Mouse (Mus musculus) kidney, adult 11 months (tissue): ENCODE measurements around the gene Casc1.

Source experiments
- DNase-seq: peaks from one replicate; pipeline ENCODE4 v3.0.0; 2022

The Casc1 gene

DNA sequence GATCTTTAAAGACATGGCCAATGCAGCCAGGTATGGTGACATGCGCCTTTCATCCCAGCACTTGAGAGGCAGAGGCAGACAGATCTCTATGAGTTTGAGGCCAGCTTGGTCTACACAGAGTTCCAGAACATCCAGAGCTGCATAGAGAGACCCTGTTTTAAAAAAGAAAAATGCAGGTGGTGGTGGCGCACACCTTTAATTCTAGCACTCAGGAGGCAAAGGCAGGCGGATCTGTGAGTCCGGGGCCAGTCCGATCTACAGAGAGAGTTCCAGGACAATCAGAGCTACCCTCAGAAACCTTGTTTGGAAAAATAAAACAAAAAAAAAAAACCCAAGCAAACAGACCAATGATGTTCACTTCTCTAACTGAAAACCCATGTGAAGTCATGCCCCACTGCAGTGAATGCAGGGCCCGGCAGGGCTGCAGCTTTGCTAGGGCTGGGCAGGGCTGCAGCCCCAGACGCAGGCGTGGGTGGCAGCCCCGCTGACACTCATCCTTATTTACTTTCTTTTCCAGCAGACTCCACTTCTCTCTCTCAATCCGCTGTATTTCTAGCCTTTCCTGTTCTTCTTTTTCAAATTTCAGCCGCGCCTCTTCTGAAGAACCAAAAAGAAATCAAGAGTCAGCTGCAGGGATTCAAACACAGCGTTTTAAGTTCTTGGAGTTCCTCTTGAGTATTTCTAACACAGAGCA is 8.2 kb downstream of the Casc1 start:
- DNase-seq: no peak

DNA sequence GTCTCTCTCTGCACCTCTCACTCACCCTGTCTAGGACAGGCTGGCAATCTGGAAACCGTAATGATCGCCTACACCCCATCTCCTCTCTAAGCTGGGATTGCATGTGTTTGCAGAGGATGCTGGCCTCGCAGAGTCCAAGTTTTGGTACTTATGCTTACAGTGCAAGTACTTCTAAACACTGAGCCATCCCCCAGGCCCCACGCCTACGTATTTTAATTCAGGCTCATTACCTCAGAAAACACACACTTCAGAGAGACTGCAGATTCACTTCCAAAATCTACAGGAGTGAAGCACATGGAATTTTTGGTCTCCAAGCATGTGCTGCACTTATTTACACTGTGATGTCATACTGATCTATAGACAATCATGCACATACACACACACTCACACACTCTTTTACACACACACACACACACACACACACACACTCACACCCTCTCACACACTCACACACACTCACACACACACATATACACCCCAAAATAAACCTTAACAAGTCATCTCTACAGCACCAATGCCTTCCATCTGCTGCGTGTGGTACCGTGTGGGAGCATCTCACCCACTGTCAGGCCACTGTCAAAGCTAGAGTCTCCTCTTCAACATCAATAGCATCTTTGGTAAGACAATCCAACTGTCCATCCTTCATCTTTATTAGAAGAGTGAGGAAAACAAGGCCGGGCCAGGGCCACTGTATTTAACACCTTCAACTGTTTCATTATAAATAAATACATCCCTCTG is 12.7 kb downstream of the Casc1 start:
- DNase-seq: no peak

DNA sequence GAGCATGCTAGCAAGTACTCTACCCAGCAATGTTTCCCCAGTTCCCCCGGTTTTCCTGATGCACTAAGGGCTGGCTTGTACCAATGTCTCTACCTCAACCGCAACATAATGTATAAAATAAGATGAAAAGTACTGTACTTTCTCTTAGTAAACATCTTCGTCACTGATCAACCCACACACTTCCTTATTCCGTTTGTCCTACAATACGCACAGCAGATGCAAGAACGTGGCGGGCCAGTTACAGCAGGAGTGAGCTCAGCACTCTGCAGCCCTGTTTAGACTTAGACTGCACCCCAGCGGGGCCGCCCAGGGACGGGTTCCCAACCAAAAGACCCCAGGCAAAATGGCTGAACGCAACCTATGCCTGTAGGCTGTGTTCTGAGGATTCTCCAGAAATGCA is 17.4 kb downstream of the Casc1 start:
- no peak for DNase-seq

DNA sequence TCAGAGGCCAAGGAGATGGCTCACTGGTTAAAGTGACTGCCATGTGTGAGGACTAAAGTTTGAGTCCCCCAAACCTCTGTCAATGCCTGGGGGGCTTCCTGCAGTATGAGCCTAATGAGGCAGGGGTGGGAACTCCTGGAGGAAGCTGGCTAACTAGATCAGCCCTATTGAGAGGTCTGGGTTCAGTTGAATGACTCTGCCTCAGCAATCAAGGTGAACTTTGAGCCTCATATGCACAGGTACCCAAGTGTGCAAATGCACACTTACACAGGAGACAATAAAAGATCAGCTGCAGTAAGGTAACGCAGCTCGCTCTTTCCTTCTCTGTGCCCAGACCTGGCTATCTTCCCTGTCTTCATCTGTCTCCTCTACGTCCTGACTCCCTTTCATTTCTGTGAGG is 17.8 kb downstream of the Casc1 start:
- no peak for DNase-seq

DNA sequence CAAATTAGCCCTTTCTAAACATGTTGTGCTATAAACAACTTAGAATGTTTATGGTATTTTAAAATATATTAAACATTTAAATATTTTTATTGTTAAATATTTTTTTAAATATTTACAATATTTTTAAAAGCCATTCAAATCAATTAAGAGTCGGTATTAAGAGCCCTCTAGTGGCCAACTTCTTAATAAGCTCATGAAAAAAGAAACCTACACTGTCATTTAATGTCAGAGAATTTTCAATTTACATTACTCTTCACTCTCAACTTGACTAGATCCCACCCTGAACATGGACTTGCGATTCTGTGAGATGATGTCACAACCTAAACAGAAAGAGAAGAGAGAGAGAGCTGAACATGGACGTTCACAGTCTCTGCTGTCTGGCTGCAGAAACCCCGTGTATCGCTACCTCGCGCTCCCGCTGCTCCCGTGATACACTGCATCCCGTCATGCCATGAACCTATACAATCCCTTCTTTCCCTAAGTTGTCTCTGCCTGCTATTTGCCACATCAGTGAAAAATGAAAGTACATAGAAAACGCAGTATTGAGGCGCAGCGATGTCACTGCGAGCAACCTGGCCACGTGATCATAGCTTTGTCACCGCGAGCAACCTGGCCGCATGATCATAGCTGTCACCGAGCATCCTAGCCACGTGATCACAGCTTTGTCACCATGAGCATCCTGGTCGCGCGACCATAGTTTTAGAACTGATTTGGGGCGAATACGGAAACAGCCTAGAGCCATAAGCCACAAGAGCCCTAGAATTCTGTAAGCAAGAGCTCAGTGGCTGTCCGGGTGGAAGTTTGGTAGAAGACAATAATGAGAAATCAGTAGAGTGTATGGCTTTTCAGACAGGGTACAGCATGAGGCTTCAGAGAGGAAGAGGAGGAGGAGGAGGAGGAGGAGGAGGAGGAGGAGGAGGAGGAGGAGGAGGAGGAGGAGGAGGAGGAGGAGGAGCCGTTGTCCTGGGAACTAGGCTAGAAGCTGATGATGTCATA is 23.4 kb downstream of the Casc1 start:
- DNase-seq: no peak

DNA sequence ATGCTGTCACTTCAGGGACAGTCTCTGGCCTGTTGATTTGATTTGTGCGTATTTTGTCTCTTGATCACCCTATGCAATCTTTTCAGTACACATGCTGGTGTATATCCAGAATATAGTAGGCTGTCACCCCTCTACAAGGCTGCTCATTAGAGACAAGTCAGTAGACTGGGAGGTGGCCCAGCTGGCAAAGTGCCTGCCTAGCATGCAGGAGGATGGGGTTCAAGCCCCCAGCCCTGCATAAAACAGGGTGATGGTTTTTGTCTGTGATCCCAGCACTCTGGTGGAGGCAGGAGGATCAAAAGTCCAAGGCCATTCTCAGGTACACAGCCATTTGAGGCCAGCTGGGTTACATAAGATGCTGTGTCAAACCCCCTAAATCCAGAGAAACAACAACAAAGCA is 24.7 kb downstream of the Casc1 start:
- DNase-seq: no peak

DNA sequence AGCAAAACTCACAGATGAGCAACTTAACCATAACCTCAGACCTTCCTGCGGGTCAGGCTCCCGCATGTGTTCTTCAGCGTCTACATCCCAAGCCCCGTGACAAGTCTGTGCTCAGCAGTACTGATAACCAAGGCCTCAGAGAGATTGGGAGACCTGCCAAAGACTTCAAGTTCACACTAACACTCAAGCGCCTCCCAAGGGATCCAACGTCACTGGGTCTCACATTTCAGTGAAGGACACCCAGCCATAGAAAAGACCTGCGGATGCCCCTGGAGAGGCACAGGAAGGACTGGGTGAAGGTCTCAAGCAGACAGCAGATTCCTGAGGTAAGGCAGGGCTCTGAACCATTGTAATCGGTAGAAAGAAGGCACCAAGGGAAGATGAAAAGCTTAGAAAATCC is 28.8 kb downstream of the Casc1 start:
- DNase-seq: no peak

DNA sequence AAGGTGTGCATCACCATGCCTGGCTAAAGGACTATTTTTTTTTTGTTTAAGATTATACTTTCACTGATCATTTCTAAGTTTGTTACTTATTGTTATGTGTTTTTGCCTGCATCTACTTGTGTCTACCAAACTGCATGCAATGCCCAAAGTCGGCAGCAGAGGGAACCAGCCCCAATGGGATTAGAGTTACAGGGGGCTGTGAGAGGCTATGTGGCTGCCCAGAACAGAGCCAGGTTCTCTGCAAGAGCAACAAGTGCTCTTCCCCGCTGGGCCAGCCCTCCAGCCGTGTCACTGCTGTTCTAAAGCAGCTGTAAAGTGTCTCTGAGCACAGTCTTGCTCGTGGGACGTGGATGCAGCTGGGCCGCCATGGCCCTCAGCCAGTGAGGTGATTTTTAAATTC is 31.1 kb downstream of the Casc1 start:
- peak; percentile 22 for DNase-seq

DNA sequence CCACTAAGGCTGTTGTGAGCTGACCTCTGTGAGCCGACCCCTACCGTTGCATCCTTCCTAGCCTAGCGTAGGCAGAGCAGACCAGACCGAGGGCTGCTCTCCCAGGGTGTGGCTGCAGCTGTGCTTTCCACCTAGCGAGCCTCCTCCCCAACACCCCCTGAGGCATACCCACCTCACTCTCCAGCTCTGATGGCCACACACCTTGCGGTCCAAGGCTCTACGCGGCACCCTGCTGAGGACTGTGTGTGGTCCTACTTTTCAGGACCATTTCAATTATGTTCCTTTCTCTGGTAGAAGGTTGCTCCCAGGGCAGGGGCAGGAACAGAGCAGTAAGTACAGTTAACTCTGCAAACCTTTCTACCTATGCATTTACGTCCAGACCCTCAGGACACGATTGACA is 34.3 kb downstream of the Casc1 start:
- DNase-seq: no peak

DNA sequence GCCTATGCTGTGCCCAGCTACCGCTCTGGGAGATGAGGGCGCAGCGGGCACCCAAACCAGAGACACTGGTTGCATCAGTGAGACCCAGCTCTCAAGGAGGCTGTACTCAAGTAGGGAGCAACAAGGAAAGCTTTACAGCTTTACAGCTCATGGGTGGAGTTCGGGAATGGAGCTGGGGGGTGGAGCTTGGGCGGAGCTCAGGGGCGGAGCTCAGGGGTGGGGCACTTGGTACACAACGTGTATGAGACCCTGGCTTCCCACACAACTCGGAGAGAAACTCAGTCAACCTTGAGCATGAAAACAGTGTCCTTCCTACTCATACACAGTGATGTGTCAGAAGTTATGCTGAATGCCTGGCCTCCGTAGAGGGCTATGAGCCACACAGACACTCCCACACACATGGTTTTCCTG is 35.2 kb downstream of the Casc1 start:
- DNase-seq: no peak

DNA sequence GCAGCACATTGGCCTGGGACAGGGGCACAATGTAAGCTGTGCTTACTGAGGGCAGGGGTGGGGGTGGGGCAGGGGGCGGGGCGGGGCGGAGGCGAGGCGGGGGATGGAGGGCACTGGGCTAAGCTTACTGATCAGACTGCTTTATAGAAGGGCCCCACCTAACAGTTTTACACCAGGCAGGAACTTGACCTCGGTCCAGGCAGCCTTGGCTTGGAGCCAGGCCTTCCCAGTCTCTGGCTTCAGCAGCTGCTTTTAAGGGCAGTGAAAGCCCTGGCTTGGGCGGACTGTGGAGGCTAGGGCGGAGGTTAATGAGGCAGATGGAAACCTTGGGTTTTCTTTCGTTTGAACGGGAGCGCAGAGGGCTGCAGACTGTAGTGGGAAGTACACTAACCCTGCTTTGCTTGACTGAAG is 37.0 kb downstream of the Casc1 start:
- peak; percentile 89 for DNase-seq

DNA sequence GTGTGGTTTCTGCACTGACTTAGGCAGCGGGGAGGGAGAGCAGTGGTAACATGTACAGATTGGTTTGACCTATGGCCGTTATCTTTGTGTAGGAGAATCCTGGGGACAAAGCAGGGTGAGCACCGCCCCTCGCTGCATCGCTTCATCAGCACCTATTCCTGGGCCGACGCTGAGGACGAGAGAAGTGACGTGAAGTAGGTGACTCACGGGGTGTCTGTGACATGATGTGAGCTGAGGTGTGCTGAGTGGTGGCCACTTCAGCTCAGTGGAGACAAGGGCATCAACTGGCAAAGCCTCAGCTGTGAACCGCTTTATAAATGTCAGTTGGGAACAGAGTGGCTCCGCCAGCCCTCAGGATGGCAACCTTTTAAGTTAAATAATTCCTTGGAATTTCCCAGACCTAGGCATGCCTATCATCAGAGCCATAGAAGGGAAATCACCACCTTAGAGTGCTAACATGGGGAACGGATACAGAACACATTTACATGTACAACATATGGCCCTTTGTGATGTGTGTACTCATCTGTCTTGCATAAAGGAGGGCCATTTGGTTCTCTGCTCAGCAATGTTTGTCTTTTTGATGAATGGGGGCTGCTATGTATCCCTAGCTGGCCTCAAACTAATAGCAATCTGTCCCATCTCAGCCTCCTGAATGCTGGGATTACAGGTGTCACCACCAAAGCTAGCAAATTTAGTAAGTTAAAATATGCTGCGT is 38.8 kb downstream of the Casc1 start:
- no peak for DNase-seq

DNA sequence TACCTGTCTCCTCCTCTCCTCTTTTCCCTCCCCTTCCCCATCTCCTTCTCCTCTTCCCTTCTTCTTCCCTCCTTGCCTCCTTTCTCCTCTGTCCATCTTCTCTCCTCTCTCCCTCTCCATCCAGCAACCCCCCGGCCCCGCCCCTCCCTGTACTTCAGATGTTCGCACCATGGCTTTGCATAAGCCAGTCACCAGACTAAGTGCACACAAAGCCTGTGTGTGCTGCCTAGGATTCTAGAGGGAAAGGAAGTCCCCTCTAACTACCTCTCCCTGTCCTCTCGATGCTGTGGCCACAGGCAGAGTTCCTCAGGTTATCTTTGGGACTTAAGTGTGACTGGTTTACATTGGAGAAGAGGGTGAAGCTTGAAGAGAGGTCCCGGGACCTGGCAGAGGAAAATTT is 50.2 kb downstream of the Casc1 start:
- no peak for DNase-seq

DNA sequence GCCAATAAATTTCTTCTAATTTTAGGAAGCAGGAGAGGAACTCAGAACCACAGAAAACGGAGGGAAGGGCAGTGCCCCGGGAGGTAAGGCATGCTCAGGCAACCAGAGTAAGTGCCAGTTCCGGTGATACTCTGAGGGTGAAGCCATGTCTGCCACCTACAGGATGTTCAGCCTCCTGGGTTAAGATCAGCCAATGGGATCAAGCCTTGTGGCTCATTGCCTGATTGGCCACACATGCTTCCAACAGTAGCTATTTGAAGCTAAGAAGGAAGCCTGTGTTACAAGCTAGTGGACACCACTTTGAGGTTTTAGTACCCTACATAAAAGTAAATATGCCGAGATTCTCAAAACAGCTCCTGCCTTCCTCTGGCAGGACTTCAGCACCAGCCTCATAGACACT is 52.2 kb downstream of the Casc1 start:
- no peak for DNase-seq

DNA sequence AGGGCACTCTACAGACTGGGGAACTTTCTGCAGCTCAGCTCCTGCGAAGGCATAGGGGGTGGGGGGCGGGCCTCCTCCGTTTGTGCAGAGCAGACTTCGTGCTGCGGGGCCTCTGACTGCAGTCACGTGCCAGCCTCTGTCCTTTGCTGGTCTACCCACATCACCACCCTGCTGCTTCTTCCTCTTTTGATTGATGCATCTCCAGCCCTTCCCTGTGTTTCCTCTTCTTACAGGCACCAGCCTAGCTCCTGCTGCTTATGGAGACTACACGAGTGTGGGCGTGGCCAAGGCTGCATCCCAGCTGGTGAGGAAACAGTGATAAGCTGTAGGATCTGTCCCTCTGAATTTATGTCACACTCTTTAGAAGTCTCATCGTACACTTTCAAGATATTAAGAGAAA is 61.8 kb downstream of the Casc1 start:
- no peak for DNase-seq

DNA sequence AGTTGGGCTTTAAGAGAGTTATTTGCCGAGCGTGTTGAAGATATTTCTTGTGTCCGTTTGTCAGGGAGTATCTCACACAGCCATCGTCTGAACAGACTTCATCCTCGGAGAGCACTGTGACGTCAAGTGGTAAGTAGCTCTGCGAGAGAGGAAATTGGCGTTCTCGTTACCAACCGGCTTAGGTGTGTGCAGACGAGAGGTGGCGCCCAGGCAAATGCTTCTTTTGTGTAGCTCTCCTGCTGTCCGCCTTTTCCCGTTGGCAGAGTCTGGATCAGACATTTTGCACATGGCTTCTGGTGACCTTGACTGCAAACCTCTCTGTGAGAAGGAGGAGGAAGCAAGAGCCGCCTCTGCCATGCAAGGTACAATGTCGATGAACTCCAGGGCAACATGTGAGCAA is 63.1 kb downstream of the Casc1 start:
- DNase-seq: no peak

DNA sequence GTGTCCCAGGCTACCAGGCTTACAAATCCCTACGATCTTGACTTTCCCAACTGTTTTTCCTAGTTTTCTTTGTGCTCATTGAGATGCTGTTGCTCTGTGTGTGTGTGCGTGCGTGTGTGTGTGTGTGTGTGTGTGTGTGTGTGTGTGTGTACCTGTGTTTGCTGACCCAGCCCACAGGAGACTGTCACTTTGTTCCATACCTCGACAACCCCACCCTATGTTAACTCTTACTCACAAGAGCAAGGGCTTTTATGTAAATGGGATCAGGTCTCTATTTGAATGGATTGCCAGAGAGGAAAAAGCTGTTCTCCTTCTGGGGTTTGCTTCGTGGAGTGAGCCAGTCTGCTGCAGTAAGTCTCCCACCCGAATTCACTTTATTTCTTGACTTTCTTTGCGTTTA is 65.6 kb downstream of the Casc1 start:
- DNase-seq: no peak

DNA sequence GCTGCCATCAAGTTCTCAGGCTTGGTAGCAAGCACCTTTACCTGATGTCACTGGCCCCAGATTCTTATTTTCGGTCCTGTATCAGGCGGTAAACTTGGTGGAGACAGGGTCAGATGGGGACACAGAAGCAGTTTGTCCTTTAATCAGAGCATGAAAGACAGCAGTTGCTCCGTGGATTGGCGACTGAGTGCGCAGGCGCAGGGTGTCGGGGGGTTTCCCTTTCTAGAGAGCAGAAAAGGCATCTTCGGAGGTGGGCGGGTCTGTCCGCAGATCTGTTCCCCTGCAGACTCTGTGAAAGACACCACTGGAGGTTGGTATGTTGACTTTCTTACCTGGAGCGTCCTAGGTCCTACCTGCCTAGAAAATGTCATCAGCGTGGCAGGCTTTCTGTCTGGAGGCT is 69.0 kb downstream of the Casc1 start:
- DNase-seq: no peak

DNA sequence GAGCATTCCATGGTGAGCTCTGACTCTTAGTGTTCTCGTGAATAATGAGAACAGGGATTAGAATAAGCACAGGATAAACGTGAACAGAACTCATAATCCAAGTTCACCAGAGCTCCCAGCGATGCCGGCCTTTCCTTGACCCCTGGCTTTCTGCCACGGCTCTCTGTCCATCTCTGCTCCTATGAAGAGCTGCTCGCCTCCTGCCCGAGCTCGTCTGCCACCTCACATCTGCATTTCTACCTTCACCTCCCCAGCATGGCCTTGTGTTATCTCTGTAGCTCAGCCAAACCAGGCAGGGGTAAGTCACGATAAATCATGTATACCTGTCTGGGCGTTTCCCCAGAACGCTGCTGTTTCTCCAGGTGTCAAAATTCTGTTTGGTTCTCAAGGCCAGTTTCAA is 70.1 kb downstream of the Casc1 start:
- no peak for DNase-seq

DNA sequence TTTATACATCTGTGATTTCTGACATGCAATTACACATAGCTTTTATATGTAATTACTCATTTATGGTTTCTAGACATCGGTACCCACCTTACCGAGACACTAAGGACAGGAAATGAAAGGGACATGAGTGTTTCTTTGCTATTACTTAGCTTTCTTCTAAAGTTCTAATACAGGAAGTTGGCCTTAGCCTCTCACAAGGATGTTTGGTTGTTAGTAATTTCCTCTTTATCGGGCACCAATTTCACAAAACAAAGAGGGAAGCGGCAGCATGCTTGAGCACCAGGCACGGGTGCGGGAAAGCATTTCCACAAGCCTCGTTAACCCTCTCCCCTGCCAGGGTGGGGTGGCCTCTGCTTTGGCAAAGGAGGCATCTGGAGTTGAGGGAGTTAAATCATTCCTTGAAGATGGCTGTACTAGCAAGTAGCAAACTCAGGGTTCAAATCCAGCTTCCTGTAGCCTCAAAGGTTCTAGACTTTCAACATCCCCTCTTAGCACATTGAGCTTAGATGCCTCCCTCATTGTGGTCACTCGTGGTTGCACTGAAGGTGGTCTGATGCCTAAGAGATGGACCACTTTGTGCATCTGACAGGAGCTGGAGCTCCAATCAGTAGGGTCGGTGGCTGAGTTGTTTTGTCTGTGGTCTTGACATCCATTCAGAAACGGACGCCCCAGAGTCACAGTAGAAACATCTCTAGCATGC is 70.9 kb downstream of the Casc1 start:
- no peak for DNase-seq

DNA sequence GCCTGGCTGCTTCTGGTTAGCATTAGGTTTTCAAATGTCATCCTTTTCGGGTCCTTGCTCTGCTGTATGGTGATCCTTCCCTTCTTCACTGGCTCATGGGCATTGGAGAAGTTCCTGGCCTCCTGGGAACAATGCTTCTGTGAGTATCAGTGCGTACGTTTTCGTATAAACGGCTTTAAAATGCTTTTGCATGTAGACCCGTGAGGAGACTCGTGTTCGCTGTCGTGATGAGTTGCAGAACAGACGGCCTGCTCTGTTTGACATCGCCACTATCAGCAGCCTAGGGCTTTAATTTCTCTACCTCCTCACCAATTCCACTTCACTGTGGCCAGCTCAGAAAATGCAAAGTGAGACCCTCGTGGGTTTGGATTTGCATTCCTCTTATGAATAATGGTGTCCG is 71.6 kb downstream of the Casc1 start:
- DNase-seq: no peak

DNA sequence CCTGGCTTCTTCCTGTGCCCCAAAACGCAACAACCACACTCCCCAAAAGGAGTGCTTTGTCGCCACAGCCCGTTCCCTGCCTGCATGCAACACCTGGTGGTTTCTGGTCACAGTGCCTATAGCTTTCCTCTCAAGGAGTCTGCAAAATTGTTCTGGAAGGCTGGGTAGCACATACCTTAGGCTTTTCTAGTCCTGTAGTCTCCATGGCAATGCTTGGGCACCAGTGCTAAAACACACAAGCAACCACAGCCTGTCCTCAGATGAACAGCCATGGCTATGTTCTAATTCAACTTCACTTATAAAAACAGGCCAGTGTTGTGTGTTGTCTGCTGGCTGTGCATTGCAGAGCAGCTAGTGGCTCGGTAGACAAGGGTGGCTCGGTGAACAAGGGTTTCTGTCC is 74.0 kb downstream of the Casc1 start:
- DNase-seq: no peak
